Mouse (Mus musculus): Measurements from ENCODE around the gene Slc22a1.

DNA sequence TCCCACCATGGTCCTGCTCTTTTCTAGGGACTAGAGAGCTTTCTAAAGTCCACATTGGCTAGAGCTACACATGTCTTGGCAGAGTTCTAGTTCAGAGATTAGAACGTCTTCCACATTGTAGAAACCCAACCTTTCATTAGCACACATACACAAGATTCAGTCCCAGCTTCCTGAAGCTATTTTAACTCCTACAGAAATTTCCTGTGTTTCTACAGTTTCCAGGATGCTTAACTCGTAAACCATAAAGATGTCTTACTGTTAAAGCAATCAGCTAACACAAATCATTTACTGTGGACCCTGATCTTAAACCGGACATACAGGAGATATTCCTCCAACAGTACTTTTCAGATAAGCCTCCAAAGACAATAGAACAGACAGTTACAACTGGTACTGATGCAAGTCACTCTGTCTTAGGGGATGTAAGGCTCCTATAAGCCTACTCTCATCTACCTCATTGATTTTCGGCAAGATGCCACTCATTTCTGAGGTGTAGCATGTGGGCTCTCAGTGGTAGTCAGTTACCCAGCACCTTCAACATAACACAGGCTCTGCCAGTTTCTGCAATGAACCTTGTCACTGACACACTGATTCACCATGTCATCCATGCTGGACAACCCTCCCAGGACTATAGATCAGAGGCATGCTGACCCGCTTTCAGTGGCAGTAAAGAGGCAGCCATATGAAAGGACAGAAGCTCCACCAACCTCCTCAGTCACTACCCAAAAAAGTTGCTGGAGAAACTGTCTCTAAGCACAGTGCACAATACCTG, 45.7 kb upstream of the Slc22a1 start:
- TF ChIP-seq USF1 (IDR thresholded peaks at IDR 0.05; ENCODE audit: low read depth) (no peak), MAX (IDR thresholded peaks at IDR 0.05; ENCODE audit: low read depth) (no peak), MYOD1 (IDR thresholded peaks at IDR 0.05; ENCODE audit: control insufficient read depth in 1 of 3, insufficient read length in 2 of 3, low read depth in 2 of 3) (no peak), POLR2A (IDR thresholded peaks at IDR 0.05; ENCODE audit: insufficient read length, low read depth) (no peak), TCF12 (IDR thresholded peaks at IDR 0.05; ENCODE audit: insufficient read depth, poor library complexity, severe bottlenecking) (no peak)
